Comparison of ENCODE assay signal across 13 mouse cellular contexts in genomic region chr15:89460298-89460697, GRCm38 (mm10). TPM values are rescaled to one million over a fixed set of nuclear protein-coding genes. Genes with fewer than 3 reads are reported as not detected.
"Had no signal": no experiment of that assay in that cellular context is flagged by ENCODE, and none has a peak within 500 bp of the region (broad histone marks: within the 10 kb centered on the region; RNA-seq: fewer than 3 reads in every experiment).

No protein-coding gene starts in this region.

- H3K4me1 ChIP-seq: limb, embryonic 12.5 days; liver, embryonic 13.5 days had no signal

- H3K4me3 ChIP-seq: limb, embryonic 12.5 days; liver, embryonic 13.5 days; midbrain, embryonic 12.5 days; neural tube, embryonic 13.5 days had no signal

- DNase-seq: kidney, postnatal 25 days; liver; liver, embryonic 13.5 days; liver, postnatal 0 days; right cerebral cortex, postnatal 14 days; thymus, postnatal 4 days had no signal

RNA-seq across cellular contexts. Expression of gene Mapk8ip2, which starts 6.6 kb away (rescaled TPM):
- polyA plus RNA-seq: liver, postnatal 0 days had no signal

RNA-seq across cellular contexts. Expression of gene Gm44502, which starts 30.8 kb away (rescaled TPM):
- polyA plus RNA-seq: kidney, embryonic 16.5 days; limb, embryonic 12.5 days; liver, postnatal 0 days; lung, embryonic 16.5 days; midbrain, embryonic 12.5 days; midbrain, embryonic 16.5 days; neural tube, embryonic 13.5 days; stomach, embryonic 16.5 days had no signal
